Comparison of ENCODE assay signal across 40 mouse cellular contexts in genomic region chr7:140488981-140489380, GRCm38 (mm10). TPM values are rescaled to one million over a fixed set of nuclear protein-coding genes. Genes with fewer than 3 reads are reported as not detected.
"Had no signal": no experiment of that assay in that cellular context is flagged by ENCODE, and none has a peak within 500 bp of the region (broad histone marks: within the 10 kb centered on the region; RNA-seq: fewer than 3 reads in every experiment).

No protein-coding gene starts in this region.

- H3K27me3 ChIP-seq: heart, embryonic 12.5 days; hindbrain, embryonic 12.5 days; intestine, embryonic 15.5 days; limb, embryonic 12.5 days; liver, embryonic 13.5 days; liver, embryonic 15.5 days had no signal

- DNase-seq: gastrocnemius, adult 2 months; gastrocnemius, postnatal 10 days; gastrocnemius, postnatal 25 days; heart, adult 18-20 months; heart, postnatal 10 days; heart, postnatal 4 days; kidney, adult 18-20 months; kidney, adult 8-10 months; kidney, postnatal 10 days; kidney, postnatal 25 days; kidney, postnatal 4 days; liver; liver, embryonic 13.5 days; liver, postnatal 0 days had no signal

- H3K9ac ChIP-seq: heart, embryonic 12.5 days; hindbrain, embryonic 12.5 days; hindbrain, embryonic 14.5 days; intestine, embryonic 15.5 days; limb, embryonic 12.5 days; liver, embryonic 13.5 days; liver, embryonic 15.5 days; liver, postnatal 0 days had no signal

- H3K9me3 ChIP-seq: heart, embryonic 10.5 days; heart, embryonic 12.5 days; hindbrain, embryonic 10.5 days; hindbrain, embryonic 12.5 days; intestine, embryonic 15.5 days; limb, embryonic 10.5 days; limb, embryonic 12.5 days; liver, embryonic 13.5 days; liver, embryonic 15.5 days had no signal

- H3K27ac ChIP-seq: gastrocnemius, adult 2 months; heart, embryonic 10.5 days; hindbrain, embryonic 10.5 days; hindbrain, embryonic 12.5 days; hindbrain, embryonic 14.5 days; intestine, embryonic 15.5 days; left cerebral cortex, adult 2 months; limb, embryonic 10.5 days; limb, embryonic 12.5 days; liver, embryonic 13.5 days; liver, embryonic 15.5 days had no signal

- ATAC-seq: hindbrain, embryonic 16.5 days; inflammation-experienced regulatory T-cells, adult 6 months; intestine, embryonic 15.5 days; intestine, postnatal 0 days; liver, postnatal 0 days had no signal

- H3K4me1 ChIP-seq: heart, embryonic 10.5 days; heart, embryonic 12.5 days; hindbrain, embryonic 10.5 days; hindbrain, embryonic 12.5 days; intestine, embryonic 15.5 days; limb, embryonic 10.5 days; limb, embryonic 12.5 days; liver, embryonic 13.5 days; liver, embryonic 15.5 days had no signal

- H3K4me2 ChIP-seq: heart, embryonic 12.5 days; hindbrain, embryonic 12.5 days; hindbrain, embryonic 14.5 days; intestine, embryonic 15.5 days; limb, embryonic 12.5 days; liver, embryonic 11.5 days; liver, embryonic 13.5 days; liver, embryonic 15.5 days had no signal

- H3K4me3 ChIP-seq: gastrocnemius, adult 2 months; heart, embryonic 10.5 days; heart, embryonic 12.5 days; hindbrain, embryonic 10.5 days; hindbrain, embryonic 12.5 days; intestine, embryonic 15.5 days; left cerebral cortex, adult 2 months; limb, embryonic 10.5 days; limb, embryonic 12.5 days; liver, embryonic 13.5 days; liver, embryonic 15.5 days had no signal

- H3K36me3 ChIP-seq: heart, embryonic 10.5 days; heart, embryonic 12.5 days; hindbrain, embryonic 10.5 days; hindbrain, embryonic 12.5 days; intestine, embryonic 15.5 days; limb, embryonic 10.5 days; limb, embryonic 12.5 days; liver, embryonic 13.5 days; liver, embryonic 15.5 days had no signal

RNA-seq across cellular contexts. Expression of gene Olfr535, which starts 5.0 kb away (rescaled TPM):
- total RNA-seq: gastrocnemius, adult 2 months; gastrocnemius, postnatal 10 days; gastrocnemius, postnatal 25 days; gastrocnemius, postnatal 4 days; granulocyte monocyte progenitor cell, adult 5-6 weeks; heart, adult 18-20 months; heart, adult 8-10 months; heart, postnatal 10 days; heart, postnatal 25 days; heart, postnatal 4 days; left cerebral cortex, adult 2 months; left cerebral cortex, postnatal 14 days; left cerebral cortex, postnatal 36 days had no signal
- polyA plus RNA-seq: heart, embryonic 10.5 days; heart, embryonic 12.5 days; heart, embryonic 14.5 days; heart, embryonic 16.5 days; hindbrain, embryonic 10.5 days; hindbrain, embryonic 12.5 days; hindbrain, embryonic 14.5 days; hindbrain, embryonic 16.5 days; inflammation-experienced regulatory T-cells, adult 6 months; intestine, embryonic 15.5 days; intestine, postnatal 0 days; kidney, embryonic 14.5 days; kidney, embryonic 16.5 days; limb, embryonic 10.5 days; limb, embryonic 12.5 days; limb, embryonic 14.5 days; liver, embryonic 11.5 days; liver, embryonic 13.5 days; liver, embryonic 15.5 days; liver, postnatal 0 days had no signal

RNA-seq across cellular contexts. Expression of gene Olfr536, which starts 18.2 kb away (rescaled TPM):
- total RNA-seq: gastrocnemius, adult 2 months; gastrocnemius, postnatal 10 days; gastrocnemius, postnatal 25 days; gastrocnemius, postnatal 4 days; granulocyte monocyte progenitor cell, adult 5-6 weeks; heart, adult 18-20 months; heart, adult 8-10 months; heart, postnatal 10 days; heart, postnatal 25 days; heart, postnatal 4 days; layer of hippocampus, postnatal 14 days; left cerebral cortex, adult 2 months; left cerebral cortex, postnatal 14 days; left cerebral cortex, postnatal 36 days had no signal
- polyA plus RNA-seq: heart, embryonic 10.5 days; heart, embryonic 12.5 days; heart, embryonic 14.5 days; heart, embryonic 16.5 days; hindbrain, embryonic 10.5 days; hindbrain, embryonic 12.5 days; hindbrain, embryonic 14.5 days; hindbrain, embryonic 16.5 days; inflammation-experienced regulatory T-cells, adult 6 months; intestine, embryonic 15.5 days; intestine, postnatal 0 days; kidney, embryonic 14.5 days; kidney, embryonic 16.5 days; limb, embryonic 10.5 days; limb, embryonic 12.5 days; limb, embryonic 14.5 days; liver, embryonic 11.5 days; liver, embryonic 13.5 days; liver, embryonic 15.5 days; liver, postnatal 0 days had no signal

RNA-seq across cellular contexts. Expression of gene Olfr533, which starts 25.8 kb away (rescaled TPM):
- total RNA-seq: gastrocnemius, adult 2 months; gastrocnemius, postnatal 10 days; gastrocnemius, postnatal 25 days; gastrocnemius, postnatal 4 days; granulocyte monocyte progenitor cell, adult 5-6 weeks; heart, adult 18-20 months; heart, adult 8-10 months; heart, postnatal 10 days; heart, postnatal 25 days; heart, postnatal 4 days; layer of hippocampus, postnatal 14 days; left cerebral cortex, adult 2 months; left cerebral cortex, postnatal 14 days; left cerebral cortex, postnatal 36 days had no signal
- polyA plus RNA-seq: heart, embryonic 10.5 days; heart, embryonic 12.5 days; heart, embryonic 14.5 days; heart, embryonic 16.5 days; hindbrain, embryonic 10.5 days; hindbrain, embryonic 12.5 days; hindbrain, embryonic 14.5 days; hindbrain, embryonic 16.5 days; intestine, embryonic 15.5 days; intestine, postnatal 0 days; kidney, embryonic 14.5 days; kidney, embryonic 16.5 days; limb, embryonic 10.5 days; limb, embryonic 12.5 days; limb, embryonic 14.5 days; liver, embryonic 11.5 days; liver, embryonic 13.5 days; liver, embryonic 15.5 days; liver, postnatal 0 days had no signal
